Mouse (Mus musculus) embryonic facial prominence, embryonic 10.5 days (tissue): ENCODE measurements around the gene Zfp513. TPM values are rescaled to one million over a fixed set of nuclear protein-coding genes. Genes with fewer than 3 reads are reported as not detected.

Experiments
- polyA plus RNA-seq: library from polyadenylated mRNA; unstranded; fragments of >200 nt; fragmentation: Nextera tagmentation; extraction: Ambion mirVana; gene quantifications from 2 replicates; pipeline ENCODE4 v1.2.1, GENCODE M21; 2016

The Zfp513 gene
- polyA plus RNA-seq, 1 experiment from 2014 or later = 11.4 TPM

Other genes starting within 250 kb of the Zfp513 start
- gene Preb, start 241.9 kb downstream of the Zfp513 start, polyA plus RNA-seq = 142 and 150 TPM in 2 replicates
- gene Tcf23, start 233.6 kb downstream of the Zfp513 start, polyA plus RNA-seq = not detected in 2 replicates
- 60.2 and 64.8 TPM in 2 replicates for gene Atraid, start 154.0 kb downstream of the Zfp513 start, polyA plus RNA-seq
- gene Slc5a6, start 153.4 kb downstream of the Zfp513 start, polyA plus RNA-seq = 9.9 and 12.2 TPM in 2 replicates
- gene Cad, start 147.5 kb downstream of the Zfp513 start, polyA plus RNA-seq = 64.6 and 71.3 TPM in 2 replicates
- not detected in 2 replicates for gene Dnajc5g, start 96.0 kb downstream of the Zfp513 start, polyA plus RNA-seq
- 0.59 and 0.85 TPM in 2 replicates for gene Slc30a3, start 94.1 kb downstream of the Zfp513 start, polyA plus RNA-seq
- gene Trim54, start 85.6 kb downstream of the Zfp513 start, polyA plus RNA-seq = not detected in 2 replicates
- gene Ucn, start 63.5 kb downstream of the Zfp513 start, polyA plus RNA-seq = not detected in 2 replicates
- 63.5 and 70.1 TPM in 2 replicates for gene Mpv17, start 48.1 kb downstream of the Zfp513 start, polyA plus RNA-seq
- gene Gm29609, start 22.4 kb downstream of the Zfp513 start, polyA plus RNA-seq = 1.5 TPM in 2 replicates
- 123 and 124 TPM in 2 replicates for gene Gtf3c2, start 22.2 kb downstream of the Zfp513 start, polyA plus RNA-seq
- gene Snx17, start 9.1 kb downstream of the Zfp513 start, polyA plus RNA-seq = 125 and 127 TPM in 2 replicates
- gene Eif2b4, start 8.9 kb downstream of the Zfp513 start, polyA plus RNA-seq = 81.4 and 91.1 TPM in 2 replicates
- gene Ppm1g, start 18.4 kb upstream of the Zfp513 start, polyA plus RNA-seq = 185 and 197 TPM in 2 replicates
- 140 and 143 TPM in 2 replicates for gene Nrbp1, start 38.6 kb upstream of the Zfp513 start, polyA plus RNA-seq
- 0.40 TPM in 1 of 2 replicates, not detected in the other for gene Gm9970, start 38.9 kb upstream of the Zfp513 start, polyA plus RNA-seq
- 16.8 and 21.2 TPM in 2 replicates for gene Krtcap3, start 49.4 kb upstream of the Zfp513 start, polyA plus RNA-seq
- 37.3 and 39.2 TPM in 2 replicates for gene Ift172, start 88.8 kb upstream of the Zfp513 start, polyA plus RNA-seq
- 54.6 and 57.1 TPM in 2 replicates for gene Fndc4, start 93.8 kb upstream of the Zfp513 start, polyA plus RNA-seq
- 0.19 and 0.29 TPM in 2 replicates for gene Gckr, start 95.1 kb upstream of the Zfp513 start, polyA plus RNA-seq